Mouse (Mus musculus): ENCODE results near the gene Tanc2. TPM values are rescaled to one million over a fixed set of nuclear protein-coding genes. Genes with fewer than 3 reads are reported as not detected.
A peak's percentile ranks its signal among the peaks of the same experiment; 100 is the strongest.

Tanc2 gene
- 12.2 and 13.5 TPM in 2 replicates for polyA plus RNA-seq (2014; fragmentation: Nextera tagmentation; extraction: Ambion mirVana)

- Histone ChIP-seq H3K9ac (replicated peaks; ENCODE audit: low read depth, low read length) (peak within 1 kb of the TSS; percentile 80), H3K27ac (ENCODE audit: low read length) (peak within 1 kb of the TSS; percentile 87), H3K9me3 (ENCODE audit: control insufficient read depth, low read depth, low read length) (no peaks in the 10 kb centered on the region), H3K4me2 (replicated peaks; ENCODE audit: low read depth, low read length) (peak within 1 kb of the TSS; percentile 84), H3K4me1 (ENCODE audit: control insufficient read depth, insufficient read depth, low read length) (peaks cover 4% of the 10 kb centered on the region; the same call in 1 of the 2 replicates), H3K4me3 (ENCODE audit: low read depth, low read length) (peak within 1 kb of the TSS; percentile 83), H3K36me3 (ENCODE audit: control insufficient read depth, insufficient read depth, low read length) (no peaks in the 10 kb centered on the region), H3K27me3 (ENCODE audit: control insufficient read depth, insufficient read depth, low read length) (no peaks in the 10 kb centered on the region)
- ATAC-seq (ENCODE audit: insufficient number of reproducible peaks, insufficient read depth, low FRiP score, low read depth), result peak; percentile 81
- 1% methylated on average over 62 of the region's 87 CpGs for WGBS
Observed at GRCm38 (mm10) chr11:105589877-105590641, at the start of gene Tanc2. TSS of gene Tanc2 (plus strand) at chr11:105589986.

GRCm38 (mm10) chr11:105540781-105541180, 49.0 kb upstream of the Tanc2 start:
- Histone ChIP-seq H3K9ac (replicated peaks; ENCODE audit: low read depth, low read length) (no peak overlapping the region), H3K27me3 (ENCODE audit: control insufficient read depth, insufficient read depth, low read length) (no peaks in the 10 kb centered on the region), H3K36me3 (ENCODE audit: control insufficient read depth, insufficient read depth, low read length) (no peaks in the 10 kb centered on the region), H3K9me3 (ENCODE audit: control insufficient read depth, low read depth, low read length) (no peaks in the 10 kb centered on the region), H3K4me3 (ENCODE audit: low read depth, low read length) (no peak overlapping the region), H3K4me2 (replicated peaks; ENCODE audit: low read depth, low read length) (no peak overlapping the region), H3K27ac (ENCODE audit: low read length) (no peak overlapping the region), H3K4me1 (ENCODE audit: control insufficient read depth, insufficient read depth, low read length) (no peaks in the 10 kb centered on the region)
- ATAC-seq (ENCODE audit: insufficient number of reproducible peaks, insufficient read depth, low FRiP score, low read depth), result no peak
- 81% methylated on average over 8 of the region's 8 CpGs for WGBS

GRCm38 (mm10) chr11:105541366-105541765, 48.4 kb upstream of the Tanc2 start:
- Histone ChIP-seq H3K4me3 (ENCODE audit: low read depth, low read length) (no peak overlapping the region), H3K27ac (ENCODE audit: low read length) (no peak overlapping the region), H3K4me1 (ENCODE audit: control insufficient read depth, insufficient read depth, low read length) (no peaks in the 10 kb centered on the region), H3K36me3 (ENCODE audit: control insufficient read depth, insufficient read depth, low read length) (no peaks in the 10 kb centered on the region), H3K9ac (replicated peaks; ENCODE audit: low read depth, low read length) (no peak overlapping the region), H3K9me3 (ENCODE audit: control insufficient read depth, low read depth, low read length) (no peaks in the 10 kb centered on the region), H3K4me2 (replicated peaks; ENCODE audit: low read depth, low read length) (no peak overlapping the region), H3K27me3 (ENCODE audit: control insufficient read depth, insufficient read depth, low read length) (no peaks in the 10 kb centered on the region)
- ATAC-seq (ENCODE audit: insufficient number of reproducible peaks, insufficient read depth, low FRiP score, low read depth), result no peak
- WGBS, result 79% methylated on average over 4 of the region's 4 CpGs

- no peak for ATAC-seq (ENCODE audit: insufficient number of reproducible peaks, insufficient read depth, low FRiP score, low read depth)
- no peaks in the 10 kb centered on the region for H3K4me1 ChIP-seq (ENCODE audit: control insufficient read depth, insufficient read depth, low read length)
- H3K27ac ChIP-seq (ENCODE audit: low read length), result no peak overlapping the region
- no peak overlapping the region for H3K4me3 ChIP-seq (ENCODE audit: low read depth, low read length)
- no peaks in the 10 kb centered on the region for H3K27me3 ChIP-seq (ENCODE audit: control insufficient read depth, insufficient read depth, low read length)
- WGBS, result 46% methylated on average over 1 of the region's 1 CpGs
- no peak overlapping the region for H3K4me2 ChIP-seq (replicated peaks; ENCODE audit: low read depth, low read length)
- no peaks in the 10 kb centered on the region for H3K36me3 ChIP-seq (ENCODE audit: control insufficient read depth, insufficient read depth, low read length)
- H3K9ac ChIP-seq (replicated peaks; ENCODE audit: low read depth, low read length), result no peak overlapping the region
- H3K9me3 ChIP-seq (ENCODE audit: control insufficient read depth, low read depth, low read length), result no peaks in the 10 kb centered on the region
Observed at GRCm38 (mm10) chr11:105542129-105542528, 47.7 kb upstream of the Tanc2 start.

GRCm38 (mm10) chr11:105545801-105546200, 44.0 kb upstream of the Tanc2 start:
- Histone ChIP-seq H3K36me3 (ENCODE audit: control insufficient read depth, insufficient read depth, low read length) (no peaks in the 10 kb centered on the region), H3K27ac (ENCODE audit: low read length) (no peak overlapping the region), H3K4me2 (replicated peaks; ENCODE audit: low read depth, low read length) (no peak overlapping the region), H3K4me1 (ENCODE audit: control insufficient read depth, insufficient read depth, low read length) (peaks cover 18% of the 10 kb centered on the region), H3K9ac (replicated peaks; ENCODE audit: low read depth, low read length) (no peak overlapping the region), H3K4me3 (ENCODE audit: low read depth, low read length) (no peak overlapping the region), H3K9me3 (ENCODE audit: control insufficient read depth, low read depth, low read length) (no peaks in the 10 kb centered on the region), H3K27me3 (ENCODE audit: control insufficient read depth, insufficient read depth, low read length) (no peaks in the 10 kb centered on the region)
- 63% methylated on average over 8 of the region's 8 CpGs for WGBS
- no peak for ATAC-seq (ENCODE audit: insufficient number of reproducible peaks, insufficient read depth, low FRiP score, low read depth)

- WGBS, result 56% methylated on average over 6 of the region's 6 CpGs
Observed at GRCm38 (mm10) chr11:105546393-105546792, 43.4 kb upstream of the Tanc2 start.

GRCm38 (mm10) chr11:105548383-105548782, 41.4 kb upstream of the Tanc2 start:
- H3K4me3 ChIP-seq (ENCODE audit: low read depth, low read length), result no peak overlapping the region
- no peak overlapping the region for H3K4me2 ChIP-seq (replicated peaks; ENCODE audit: low read depth, low read length)
- H3K4me1 ChIP-seq (ENCODE audit: control insufficient read depth, insufficient read depth, low read length), result peaks cover 23% of the 10 kb centered on the region
- 75% methylated on average over 6 of the region's 6 CpGs for WGBS
- no peaks in the 10 kb centered on the region for H3K9me3 ChIP-seq (ENCODE audit: control insufficient read depth, low read depth, low read length)
- H3K27ac ChIP-seq (ENCODE audit: low read length), result no peak overlapping the region
- H3K27me3 ChIP-seq (ENCODE audit: control insufficient read depth, insufficient read depth, low read length), result no peaks in the 10 kb centered on the region
- ATAC-seq (ENCODE audit: insufficient number of reproducible peaks, insufficient read depth, low FRiP score, low read depth), result no peak
- H3K9ac ChIP-seq (replicated peaks; ENCODE audit: low read depth, low read length), result no peak overlapping the region
- H3K36me3 ChIP-seq (ENCODE audit: control insufficient read depth, insufficient read depth, low read length), result no peaks in the 10 kb centered on the region

More at GRCm38 (mm10) chr11:105546393-105546792, 43.4 kb upstream of the Tanc2 start:
- Histone ChIP-seq H3K27me3 (ENCODE audit: control insufficient read depth, insufficient read depth, low read length) (no peaks in the 10 kb centered on the region), H3K9me3 (ENCODE audit: control insufficient read depth, low read depth, low read length) (no peaks in the 10 kb centered on the region), H3K36me3 (ENCODE audit: control insufficient read depth, insufficient read depth, low read length) (no peaks in the 10 kb centered on the region), H3K4me1 (ENCODE audit: control insufficient read depth, insufficient read depth, low read length) (peaks cover 18% of the 10 kb centered on the region), H3K4me2 (replicated peaks; ENCODE audit: low read depth, low read length) (no peak overlapping the region), H3K27ac (ENCODE audit: low read length) (no peak overlapping the region), H3K4me3 (ENCODE audit: low read depth, low read length) (no peak overlapping the region), H3K9ac (replicated peaks; ENCODE audit: low read depth, low read length) (no peak overlapping the region)
- ATAC-seq (ENCODE audit: insufficient number of reproducible peaks, insufficient read depth, low FRiP score, low read depth), result no peak

GRCm38 (mm10) chr11:105549164-105550121, 40.3 kb upstream of the Tanc2 start:
- peaks cover 23% of the 10 kb centered on the region for H3K4me1 ChIP-seq (ENCODE audit: control insufficient read depth, insufficient read depth, low read length)
- H3K36me3 ChIP-seq (ENCODE audit: control insufficient read depth, insufficient read depth, low read length), result no peaks in the 10 kb centered on the region
- H3K9me3 ChIP-seq (ENCODE audit: control insufficient read depth, low read depth, low read length), result no peaks in the 10 kb centered on the region
- peak overlapping the region; percentile 44 for H3K27ac ChIP-seq (ENCODE audit: low read length)
- no peak overlapping the region for H3K4me2 ChIP-seq (replicated peaks; ENCODE audit: low read depth, low read length)
- no peak overlapping the region for H3K4me3 ChIP-seq (ENCODE audit: low read depth, low read length)
- ATAC-seq (ENCODE audit: insufficient number of reproducible peaks, insufficient read depth, low FRiP score, low read depth), result peak; percentile 49; the same call in 1 of the 2 replicates
- no peak overlapping the region for H3K9ac ChIP-seq (replicated peaks; ENCODE audit: low read depth, low read length)
- no peaks in the 10 kb centered on the region for H3K27me3 ChIP-seq (ENCODE audit: control insufficient read depth, insufficient read depth, low read length)
- WGBS, result 50% methylated on average over 9 of the region's 9 CpGs

All from stomach, embryonic 14.5 days (tissue).